Comparison of ENCODE assay signal across 14 mouse cellular contexts in genomic region chr13:96859161-96859560, GRCm38 (mm10).
"Had no signal": no experiment of that assay in that cellular context is flagged by ENCODE, and none has a peak within 500 bp of the region (broad histone marks: within the 10 kb centered on the region; RNA-seq: fewer than 3 reads in every experiment).

No protein-coding gene starts in this region.

- H3K9ac ChIP-seq: lung, embryonic 14.5 days; midbrain, embryonic 13.5 days; midbrain, embryonic 15.5 days; neural tube, embryonic 12.5 days; stomach, embryonic 15.5 days had no signal

- H3K27ac ChIP-seq: midbrain, embryonic 10.5 days; midbrain, embryonic 13.5 days; midbrain, embryonic 15.5 days; neural tube, embryonic 12.5 days; stomach, embryonic 15.5 days; stomach, postnatal 0 days had no signal

- H3K4me1 ChIP-seq: midbrain, embryonic 10.5 days; midbrain, embryonic 13.5 days; midbrain, embryonic 15.5 days; neural tube, embryonic 12.5 days; stomach, embryonic 15.5 days had no signal

- H3K9me3 ChIP-seq: midbrain, embryonic 10.5 days; midbrain, embryonic 13.5 days; midbrain, embryonic 15.5 days; neural tube, embryonic 12.5 days; stomach, embryonic 15.5 days had no signal

- H3K4me2 ChIP-seq: lung, embryonic 14.5 days; midbrain, embryonic 13.5 days; midbrain, embryonic 15.5 days; neural tube, embryonic 12.5 days; stomach, embryonic 15.5 days had no signal

- H3K4me3 ChIP-seq: midbrain, embryonic 10.5 days; midbrain, embryonic 13.5 days; midbrain, embryonic 15.5 days; neural tube, embryonic 12.5 days; stomach, embryonic 15.5 days had no signal

- ATAC-seq: midbrain, embryonic 13.5 days; midbrain, embryonic 15.5 days had no signal

- DNase-seq: lung, adult 18-20 months; lung, embryonic 14.5 days; lung, postnatal 10 days; lung, postnatal 4 days; right cerebral cortex, postnatal 14 days; thymus, adult 18-20 months; thymus, postnatal 14 days; thymus, postnatal 36 days had no signal

- H3K36me3 ChIP-seq: midbrain, embryonic 10.5 days; midbrain, embryonic 13.5 days; midbrain, embryonic 15.5 days; neural tube, embryonic 12.5 days; stomach, embryonic 15.5 days had no signal

- H3K27me3 ChIP-seq: midbrain, embryonic 13.5 days; midbrain, embryonic 15.5 days; neural tube, embryonic 12.5 days; stomach, embryonic 15.5 days had no signal
